Mouse (Mus musculus): ENCODE data around the gene Satb1.

- TF ChIP-seq POLR2A (IDR thresholded peaks at IDR 0.05; ENCODE audit: insufficient read depth, low read depth, low read length) (no peak), CTCF (IDR thresholded peaks at IDR 0.05; ENCODE audit: insufficient read depth, low read depth, low read length) (no peak)
Observed at GRCm38 (mm10) chr17:51787955-51788354, 45.1 kb downstream of the Satb1 start.

Measured in olfactory bulb, adult 2 months (tissue).